Mouse (Mus musculus) thymus, adult 2 months (tissue): ENCODE results near the gene Pde4d. TPM values are rescaled to one million over a fixed set of nuclear protein-coding genes. Genes with fewer than 3 reads are reported as not detected.

Experiments
- DNase-seq: peaks from one replicate; pipeline ENCODE4 v3.0.0; 2021
- H3K27ac ChIP-seq: fragments of 200-500 bp; 2 replicates; pipeline ENCODE4 v1.5.1; 2012; ENCODE audit warnings: low read length, control low read depth; ENCODE audit not compliant: control insufficient read depth, insufficient read depth
- H3K27me3 ChIP-seq: fragments of 200-500 bp; 2 replicates; pipeline ENCODE4 v1.6.1; 2012; ENCODE audit warnings: mild to moderate bottlenecking, low read length, moderate library complexity, mixed read lengths; ENCODE audit not compliant: control insufficient read depth, insufficient read depth
- H3K36me3 ChIP-seq: fragments of 200-500 bp; 2 replicates; pipeline ENCODE4 v1.6.1; 2012; ENCODE audit warnings: mild to moderate bottlenecking, low read length, moderate library complexity; ENCODE audit not compliant: control insufficient read depth, insufficient read depth
- H3K4me1 ChIP-seq: fragments of 200-500 bp; replicated peaks from 2 replicates; pipeline ENCODE4 v1.6.1; 2012; ENCODE audit warnings: low read length; ENCODE audit not compliant: control insufficient read depth, insufficient read depth
- H3K4me3 ChIP-seq: fragments of 200-500 bp; 2 replicates; pipeline ENCODE4 v1.5.1; 2012; ENCODE audit warnings: mild to moderate bottlenecking, low read length, control low read depth, moderate library complexity; ENCODE audit not compliant: control insufficient read depth, insufficient read depth
- CTCF ChIP-seq: fragments of 200-500 bp; IDR thresholded peaks from 2 replicates; pipeline ENCODE4 v1.5.1; 2012; ENCODE audit warnings: mild to moderate bottlenecking, control low read depth, low read length, moderate library complexity, borderline replicate concordance; ENCODE audit not compliant: control insufficient read depth, poor library complexity, insufficient read depth; ENCODE audit errors: extremely low read depth
- POLR2A ChIP-seq: fragments of 200-500 bp; IDR thresholded peaks from 2 replicates; pipeline ENCODE4 v1.6.1; 2012; ENCODE audit warnings: mild to moderate bottlenecking, low read length, control low read depth, moderate library complexity; ENCODE audit not compliant: control insufficient read depth, poor library complexity, insufficient read depth; ENCODE audit errors: extremely low read depth
- WGBS: fragments of 180-500 bp; shearing (Covaris S2); methylation state at CpG from one replicate; pipeline ENCODE4 v1.1.7; 2018; 5-methylcytosine and 5-hydroxymethylcytosine counted together
- polyA plus RNA-seq: library from polyadenylated mRNA; depleted of rRNA; stranded (reverse); fragments of >200 nt; gene quantifications from 2 replicates; pipeline ENCODE4 v1.2.3, GENCODE M21; 2012

The Pde4d gene
- polyA plus RNA-seq, 1 experiment = 35.2 TPM

DNA sequence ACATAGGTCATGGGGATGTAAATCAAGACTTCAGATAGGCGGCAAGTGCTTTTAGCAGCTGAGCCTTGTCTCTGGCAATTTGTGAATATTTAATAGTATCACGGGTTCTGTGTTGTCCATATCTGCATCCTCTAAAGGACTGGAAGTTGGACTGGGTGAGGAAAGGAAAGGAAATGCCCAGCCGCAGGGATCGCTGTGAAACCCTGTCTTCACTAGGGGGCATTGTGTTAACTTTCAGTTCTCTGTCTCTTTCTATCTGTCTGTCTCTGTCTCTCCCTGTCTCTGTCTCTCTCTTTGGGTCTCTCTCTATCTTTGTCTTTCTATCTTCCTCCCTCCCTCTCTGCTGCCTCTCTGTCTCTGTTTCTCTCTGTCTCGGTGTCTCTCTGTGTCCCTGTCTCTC, 1172.5 kb downstream of the Pde4d start:
- H3K4me1 ChIP-seq = no peaks in the 10 kb centered on the region
- no peak for DNase-seq
- no peak overlapping the region for H3K27ac ChIP-seq
- no peak for TF ChIP-seq CTCF
- TF ChIP-seq POLR2A = no peak
- 85% methylated on average over 5 of the region's 5 CpGs for WGBS
- H3K4me3 ChIP-seq = no peak overlapping the region
- no peaks in the 10 kb centered on the region for H3K27me3 ChIP-seq
- H3K36me3 ChIP-seq = no peaks in the 10 kb centered on the region

DNA sequence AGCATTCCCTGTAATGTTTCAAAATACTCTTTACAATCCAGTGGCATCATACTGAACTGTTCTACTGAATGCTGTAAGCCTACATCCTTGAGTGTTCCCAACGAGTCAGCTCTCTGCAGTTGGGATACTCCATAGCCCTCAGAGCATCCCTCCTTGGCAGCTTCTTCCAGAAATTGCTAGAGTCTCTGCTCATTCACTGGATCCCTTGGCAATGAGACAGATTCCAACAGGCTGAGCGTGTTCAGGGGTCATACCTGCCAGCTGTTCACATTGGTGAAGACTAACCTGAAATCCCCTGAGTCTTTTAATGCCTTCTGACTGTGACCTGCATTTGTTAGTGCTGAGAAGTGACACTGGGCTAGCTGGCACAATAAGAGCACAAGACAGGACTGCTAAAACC, 1173.5 kb downstream of the Pde4d start:
- Histone ChIP-seq H3K4me1 (no peaks in the 10 kb centered on the region), H3K4me3 (no peak overlapping the region), H3K27me3 (no peaks in the 10 kb centered on the region), H3K27ac (no peak overlapping the region), H3K36me3 (no peaks in the 10 kb centered on the region)
- no peak for DNase-seq
- 88% methylated on average over 2 of the region's 2 CpGs for WGBS
- TF ChIP-seq CTCF (no peak), POLR2A (no peak)

DNA sequence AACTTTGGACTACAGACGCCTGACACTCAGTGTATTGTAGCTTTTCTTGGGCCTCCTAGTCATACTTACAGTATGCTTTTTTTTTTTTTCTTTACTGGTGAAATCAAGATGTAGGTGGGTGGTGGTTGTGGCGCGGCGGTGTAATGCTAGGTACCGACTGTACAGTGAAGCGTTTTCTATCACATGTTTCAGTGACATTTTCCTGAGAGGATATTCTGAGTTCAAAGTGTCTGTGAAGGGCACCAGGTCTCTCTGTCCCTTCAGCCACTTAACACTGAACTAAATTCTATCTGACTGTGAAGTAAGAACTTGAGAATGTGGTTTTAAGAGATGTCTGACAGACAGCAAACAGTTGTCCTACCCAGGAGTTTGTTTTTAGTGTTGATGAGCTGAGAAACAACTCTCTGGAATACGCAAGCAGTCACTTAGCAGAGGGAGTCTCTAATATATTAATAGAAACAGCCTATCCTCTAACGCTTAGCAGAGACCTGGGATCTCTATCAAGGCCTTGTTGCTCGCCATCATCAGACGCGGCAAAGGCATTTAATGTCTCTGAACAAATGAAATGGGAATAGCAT, 1175.1 kb downstream of the Pde4d start:
- TF ChIP-seq POLR2A (no peak), CTCF (no peak)
- 98% methylated on average over 11 of the region's 11 CpGs for WGBS
- Histone ChIP-seq H3K36me3 (no peaks in the 10 kb centered on the region), H3K4me3 (no peak overlapping the region), H3K27me3 (no peaks in the 10 kb centered on the region), H3K4me1 (no peaks in the 10 kb centered on the region), H3K27ac (no peak overlapping the region)
- no peak for DNase-seq

DNA sequence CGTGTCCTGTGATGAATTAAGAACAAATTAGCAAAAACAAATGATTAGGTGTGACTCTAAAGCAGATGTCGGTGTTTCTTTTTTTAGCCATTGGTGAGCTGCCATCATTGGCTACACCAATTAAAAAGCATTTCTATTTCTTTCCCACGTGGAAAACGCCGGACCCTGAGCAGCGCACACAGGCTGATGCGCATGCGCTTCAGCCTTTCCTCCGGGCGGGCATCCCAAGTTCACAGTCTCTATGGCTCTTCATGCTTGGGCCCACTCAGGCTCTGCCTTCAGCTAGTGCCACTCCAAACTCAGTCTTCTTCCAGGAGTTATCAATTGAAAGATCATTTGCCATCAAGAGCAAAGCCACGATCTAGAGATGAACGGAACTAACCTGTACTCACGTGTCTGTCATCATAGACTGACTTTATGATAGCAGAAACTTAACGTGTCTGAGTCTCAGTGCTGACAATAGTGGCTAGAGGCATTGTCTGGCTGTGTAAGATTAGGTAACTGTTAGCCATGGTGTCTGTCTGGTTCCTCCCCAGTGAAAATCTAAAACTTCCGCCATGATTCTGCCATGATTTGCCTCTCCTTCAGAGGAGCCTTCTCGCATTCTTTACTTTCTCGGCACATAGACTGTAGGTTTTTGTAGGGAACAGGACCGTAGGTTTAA, 1175.8 kb downstream of the Pde4d start:
- Histone ChIP-seq H3K4me3 (no peak overlapping the region), H3K36me3 (no peaks in the 10 kb centered on the region), H3K27me3 (no peaks in the 10 kb centered on the region), H3K4me1 (no peaks in the 10 kb centered on the region), H3K27ac (no peak overlapping the region)
- WGBS = 96% methylated on average over 18 of the region's 18 CpGs
- DNase-seq = no peak
- no peak for TF ChIP-seq CTCF
- no peak for TF ChIP-seq POLR2A

DNA sequence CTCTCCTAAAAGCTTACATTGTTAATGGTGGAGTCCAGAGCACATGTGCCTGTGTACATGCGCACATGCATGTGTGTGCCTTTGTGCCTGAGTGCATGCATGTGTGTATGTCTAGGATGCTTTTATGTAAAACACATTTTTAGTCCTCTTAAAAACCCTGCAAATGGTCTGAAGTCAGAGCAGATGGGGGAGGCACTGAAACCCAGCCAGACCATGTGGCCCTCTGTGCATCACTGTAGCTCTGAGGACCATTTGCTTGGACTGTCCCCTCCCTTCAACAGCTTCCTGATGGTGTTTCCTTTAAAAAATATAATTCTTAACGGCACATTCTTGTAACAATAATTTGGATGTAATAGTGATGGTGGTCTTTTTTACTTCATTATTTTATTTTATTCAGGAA, 1177.5 kb downstream of the Pde4d start:
- 78% methylated on average over 2 of the region's 2 CpGs for WGBS
- Histone ChIP-seq H3K4me1 (no peaks in the 10 kb centered on the region), H3K27ac (no peak overlapping the region), H3K36me3 (no peaks in the 10 kb centered on the region), H3K27me3 (no peaks in the 10 kb centered on the region), H3K4me3 (no peak overlapping the region)
- TF ChIP-seq POLR2A = no peak
- no peak for DNase-seq

DNA sequence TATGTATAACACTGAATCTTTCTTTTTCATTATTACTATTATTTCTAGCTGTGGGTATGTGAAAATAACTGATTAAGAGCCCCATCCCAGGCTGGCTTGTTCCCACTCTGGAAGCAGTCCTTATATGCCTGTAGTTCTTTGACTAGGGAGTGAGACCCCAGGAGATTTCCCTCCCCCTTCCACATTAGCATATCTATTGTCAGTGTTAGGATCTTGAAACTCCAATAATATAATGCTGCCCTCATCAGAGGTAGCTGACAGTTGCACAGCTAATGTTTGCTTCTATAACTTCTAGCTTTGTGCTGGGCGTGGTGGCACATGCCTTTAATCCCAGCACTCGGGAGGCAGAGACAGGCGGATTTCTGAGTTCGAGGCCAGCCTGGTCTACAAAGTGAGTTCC, 1178.9 kb downstream of the Pde4d start:
- no peak overlapping the region for H3K27ac ChIP-seq
- no peaks in the 10 kb centered on the region for H3K36me3 ChIP-seq
- no peak overlapping the region for H3K4me3 ChIP-seq
- no peaks in the 10 kb centered on the region; the same call in 1 of the 2 replicates for H3K4me1 ChIP-seq
- 95% methylated on average over 4 of the region's 4 CpGs for WGBS
- H3K27me3 ChIP-seq = no peaks in the 10 kb centered on the region
- no peak for DNase-seq
- TF ChIP-seq CTCF = no peak
- no peak for TF ChIP-seq POLR2A

DNA sequence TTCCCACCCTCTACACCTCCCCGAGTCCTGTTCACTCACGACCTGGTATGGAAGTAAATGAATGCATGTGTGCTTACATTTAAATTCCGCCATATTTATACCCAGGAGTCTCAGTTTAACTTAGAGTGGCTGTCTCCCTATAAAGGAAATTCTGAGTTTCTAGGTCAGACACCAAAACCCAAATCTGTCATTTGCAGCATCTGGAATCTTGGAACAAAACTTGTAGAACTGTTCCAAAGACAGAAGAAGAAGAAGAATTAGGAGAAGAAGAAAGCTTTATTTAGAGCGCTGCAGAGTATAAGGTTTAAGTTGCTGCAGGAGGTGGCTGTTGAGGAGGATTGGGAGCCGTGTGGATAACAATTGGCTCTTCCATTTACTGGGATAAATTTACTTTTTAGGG, 1179.5 kb downstream of the Pde4d start:
- H3K4me3 ChIP-seq = no peak overlapping the region
- no peaks in the 10 kb centered on the region for H3K36me3 ChIP-seq
- DNase-seq = no peak
- H3K27ac ChIP-seq = no peak overlapping the region
- 93% methylated on average over 5 of the region's 5 CpGs for WGBS
- H3K27me3 ChIP-seq = no peaks in the 10 kb centered on the region
- H3K4me1 ChIP-seq = no peaks in the 10 kb centered on the region; the same call in 1 of the 2 replicates
- TF ChIP-seq POLR2A = no peak
- TF ChIP-seq CTCF = no peak
